Mouse (Mus musculus): ENCODE results near the gene Stoml1. TPM values are rescaled to one million over a fixed set of nuclear protein-coding genes. Genes with fewer than 3 reads are reported as not detected.
A peak's percentile ranks its signal among the peaks of the same experiment; 100 is the strongest.

Gene Stoml1
- total and polyA plus RNA-seq, 3 experiments, result 35.4 to 40.7 (median 35.4) TPM

DNA sequence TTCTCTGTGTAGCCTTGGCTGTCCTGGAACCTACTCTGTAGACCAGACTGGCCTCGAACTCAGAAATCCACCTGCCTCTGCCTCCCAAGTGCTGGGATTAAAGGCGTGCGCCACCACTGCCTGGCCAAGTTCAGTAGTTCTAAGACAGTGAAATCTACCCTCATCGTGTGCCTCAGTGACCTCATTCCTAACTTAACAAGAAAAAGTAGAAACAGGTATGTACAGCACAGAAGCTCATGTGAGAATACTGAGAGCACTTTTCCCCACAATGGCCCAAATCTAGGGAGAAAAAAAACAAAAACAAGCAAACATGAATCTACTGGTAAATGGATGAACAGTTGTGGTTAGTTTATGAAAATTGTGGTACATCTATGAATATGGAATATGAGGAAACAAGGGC lies 25.3 kb downstream of the Stoml1 start:
- Histone ChIP-seq H3K27ac (ENCODE audit: insufficient read depth, low read depth) (no peak overlapping the region; the same call in 1 of the 2 replicates), H3K4me2 (ENCODE audit: insufficient read depth, low read depth, poor library complexity, severe bottlenecking) (no peak overlapping the region), H3K79me2 (replicated peaks; ENCODE audit: control insufficient read depth, extremely low read depth, insufficient read depth, poor library complexity, severe bottlenecking) (no peaks in the 10 kb centered on the region), H3K9me3 (replicated peaks; ENCODE audit: low read length) (no peaks in the 10 kb centered on the region), H3K36me3 (replicated peaks in 1 of 2; ENCODE audit: control insufficient read depth in 1 of 2, insufficient read depth in 1 of 2, low read length in 1 of 2) (no peaks in the 10 kb centered on the region), H3K4me1 (ENCODE audit: control insufficient read depth in 1 of 2, insufficient read depth in 2 of 2) (peaks cover 24 to 65% of the 10 kb centered on the region in 2 experiments), H3K4me3 (replicated peaks in 1 of 3; ENCODE audit: low read depth in 2 of 3, low read length in 2 of 3, poor library complexity in 1 of 3) (no peak overlapping the region), H3K9ac (ENCODE audit: insufficient read depth, low read depth) (no peak overlapping the region), H3K27me3 (replicated peaks) (no peaks in the 10 kb centered on the region)
- in situ Hi-C loops (cut with MboI; ENCODE audit: low pct_ligation_motif_present, low pct_unique_long_range_greater_than_20kb, low sequenced_read_pairs), result no loop called here
- TF ChIP-seq JUN (IDR thresholded peaks at IDR 0.05; ENCODE audit: insufficient read depth, low read depth, low read length) (no peak), MXI1 (IDR thresholded peaks at IDR 0.05; ENCODE audit: low read depth, low read length) (no peak), BHLHE40 (IDR thresholded peaks at IDR 0.05; ENCODE audit: low read depth, low read length) (no peak), HCFC1 (IDR thresholded peaks at IDR 0.05; ENCODE audit: low read depth, low read length) (no peak), MAFK (IDR thresholded peaks at IDR 0.05; ENCODE audit: insufficient replicate concordance, low read length) (no peak), MAX (IDR thresholded peaks at IDR 0.05; ENCODE audit: low read length) (no peak)
- dilution Hi-C loops (cut with MboI; ENCODE audit: extremely low pct_ligation_motif_present, extremely low pct_unique_long_range_greater_than_20kb, low sequenced_read_pairs), result no loop called here
- DNase-seq (ENCODE audit: extremely low read depth), result no peak

- Histone ChIP-seq H3K4me2 (ENCODE audit: insufficient read depth, low read depth, poor library complexity, severe bottlenecking) (no peak overlapping the region), H3K4me1 (ENCODE audit: control insufficient read depth in 1 of 2, insufficient read depth in 2 of 2) (peaks cover 18 to 58% of the 10 kb centered on the region in 2 experiments), H3K27me3 (replicated peaks) (no peaks in the 10 kb centered on the region), H3K36me3 (replicated peaks in 1 of 2; ENCODE audit: control insufficient read depth in 1 of 2, insufficient read depth in 1 of 2, low read length in 1 of 2) (no peaks in the 10 kb centered on the region), H3K27ac (ENCODE audit: insufficient read depth, low read depth) (peak overlapping the region; percentile 12; the same call in 1 of the 2 replicates), H3K9ac (ENCODE audit: insufficient read depth, low read depth) (no peak overlapping the region), H3K79me2 (replicated peaks; ENCODE audit: control insufficient read depth, extremely low read depth, insufficient read depth, poor library complexity, severe bottlenecking) (no peaks in the 10 kb centered on the region), H3K4me3 (replicated peaks in 1 of 3; ENCODE audit: low read depth in 2 of 3, low read length in 2 of 3, poor library complexity in 1 of 3) (no peak overlapping the region), H3K9me3 (replicated peaks; ENCODE audit: low read length) (no peaks in the 10 kb centered on the region)
- in situ Hi-C loops (cut with MboI; ENCODE audit: low pct_ligation_motif_present, low pct_unique_long_range_greater_than_20kb, low sequenced_read_pairs), result no loop called here
- no peak for TF ChIP-seq SIN3A (IDR thresholded peaks at IDR 0.05; ENCODE audit: low read length)
- TF ChIP-seq BHLHE40 (IDR thresholded peaks at IDR 0.05; ENCODE audit: low read depth, low read length), result no peak
- TF ChIP-seq IRF4 (IDR thresholded peaks at IDR 0.05; ENCODE audit: low read depth, low read length), result no peak
- TF ChIP-seq ZNF384 (IDR thresholded peaks at IDR 0.05; ENCODE audit: low read depth, low read length), result peak; percentile 76
- 0 out of 2 replicates have a peak, but pooled peaks have one; percentile 18 for TF ChIP-seq MAFK (IDR thresholded peaks at IDR 0.05; ENCODE audit: insufficient replicate concordance, low read length)
- no peak for DNase-seq (ENCODE audit: extremely low read depth)
- dilution Hi-C loops (cut with MboI; ENCODE audit: extremely low pct_ligation_motif_present, extremely low pct_unique_long_range_greater_than_20kb, low sequenced_read_pairs), result no loop called here
These were observed 26.1 kb downstream of the Stoml1 start for GRCm38 (mm10) chr9:58278821-58279723.

DNA sequence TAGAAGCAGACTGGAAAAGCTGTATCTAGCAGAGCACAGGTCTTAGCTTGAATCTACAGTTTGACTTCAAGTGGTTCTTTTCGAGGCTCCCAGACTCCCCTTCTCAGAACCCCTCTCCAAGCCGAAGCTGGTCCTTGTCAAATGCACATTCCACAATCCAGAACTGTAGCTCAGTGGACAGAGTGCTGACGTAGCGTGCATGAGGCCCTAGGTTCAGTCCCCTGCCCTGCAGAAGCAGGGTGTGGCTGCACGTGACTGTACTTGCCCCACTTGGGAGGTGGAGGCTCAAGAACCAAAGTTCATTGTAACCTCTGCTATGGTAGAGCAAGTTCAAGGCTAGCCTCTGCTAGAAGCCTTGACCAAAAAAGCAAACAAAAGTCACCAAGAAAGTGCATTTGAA lies 26.8 kb downstream of the Stoml1 start:
- no peak overlapping the region for H3K27ac ChIP-seq (ENCODE audit: insufficient read depth, low read depth)
- TF ChIP-seq JUN (IDR thresholded peaks at IDR 0.05; ENCODE audit: insufficient read depth, low read depth, low read length) (no peak), TBP (conservative IDR thresholded peaks at IDR 0.05; ENCODE audit: low read depth, low read length) (no peak), JUND (conservative IDR thresholded peaks at IDR 0.05; ENCODE audit: low read depth, low read length) (no peak), BHLHE40 (IDR thresholded peaks at IDR 0.05; ENCODE audit: low read depth, low read length) (peak; percentile 59)
- H3K4me1 ChIP-seq (ENCODE audit: control insufficient read depth in 1 of 2, insufficient read depth in 2 of 2), result peaks cover 13 to 51% of the 10 kb centered on the region in 2 experiments
- no peaks in the 10 kb centered on the region for H3K36me3 ChIP-seq (replicated peaks in 1 of 2; ENCODE audit: control insufficient read depth in 1 of 2, insufficient read depth in 1 of 2, low read length in 1 of 2)
- in situ Hi-C loops (cut with MboI; ENCODE audit: low pct_ligation_motif_present, low pct_unique_long_range_greater_than_20kb, low sequenced_read_pairs), result loop anchor here (5.0 kb wide), 1 partner anchor 32 kb away; the partner anchor contains the start of gene Pml
- no peak overlapping the region for H3K4me2 ChIP-seq (ENCODE audit: insufficient read depth, low read depth, poor library complexity, severe bottlenecking)
- no peak overlapping the region for H3K4me3 ChIP-seq (replicated peaks in 1 of 3; ENCODE audit: low read depth in 2 of 3, low read length in 2 of 3, poor library complexity in 1 of 3)
- no peaks in the 10 kb centered on the region for H3K27me3 ChIP-seq (replicated peaks)
- no peaks in the 10 kb centered on the region for H3K79me2 ChIP-seq (replicated peaks; ENCODE audit: control insufficient read depth, extremely low read depth, insufficient read depth, poor library complexity, severe bottlenecking)
- H3K9me3 ChIP-seq (replicated peaks; ENCODE audit: low read length), result no peaks in the 10 kb centered on the region
- no peak overlapping the region for H3K9ac ChIP-seq (ENCODE audit: insufficient read depth, low read depth)
- DNase-seq (ENCODE audit: extremely low read depth), result no peak
- dilution Hi-C loops (cut with MboI; ENCODE audit: extremely low pct_ligation_motif_present, extremely low pct_unique_long_range_greater_than_20kb, low sequenced_read_pairs), result no loop called here
